ENCODE assay signal across 8 mouse cellular contexts in genomic region chr2:133793293-133793692, GRCm38 (mm10).
DNase-seq lines count a peak whose midpoint lies in the region; ATAC-seq and TF ChIP-seq lines count a peak whose summit lies in the region.

No protein-coding gene starts in this region.

- no peak overlapping the region for H3K27ac ChIP-seq in liver, embryonic 14.5 days

- H3K27me3 ChIP-seq in liver, embryonic 14.5 days (ENCODE audit: control insufficient read depth, insufficient read depth, low read length): no peaks in the 10 kb centered on the region

- peak; percentile 25 for DNase-seq in gastrocnemius, postnatal 10 days
- DNase-seq in gastrocnemius, postnatal 36 days: no peak
- DNase-seq in liver, embryonic 14.5 days (ENCODE audit: low read depth in 3 of 3, low spot score in 3 of 3): no peak
- no peak for DNase-seq in liver
- DNase-seq in adrenal gland, postnatal 36 days: peak; percentile 19 to 22
- DNase-seq in lung, postnatal 10 days: peak; percentile 45

- H3K9me3 ChIP-seq in liver, embryonic 14.5 days (ENCODE audit: control insufficient read depth, low read length): no peaks in the 10 kb centered on the region

- H3K4me1 ChIP-seq in liver, embryonic 14.5 days (replicated peaks; ENCODE audit: control insufficient read depth in 2 of 2, insufficient read depth in 2 of 2, low read length in 1 of 2): no peaks in the 10 kb centered on the region

- H3K4me2 ChIP-seq in liver, embryonic 14.5 days (ENCODE audit: low read depth): no peak overlapping the region

- H3K36me3 ChIP-seq in liver, embryonic 14.5 days (replicated peaks; ENCODE audit: control insufficient read depth, insufficient read depth, low read depth): no peaks in the 10 kb centered on the region

- no peak overlapping the region for H3K4me3 ChIP-seq in liver, embryonic 14.5 days (ENCODE audit: insufficient read depth in 1 of 2, low read depth in 2 of 2, low read length in 2 of 2)

- H3K9ac ChIP-seq in liver, embryonic 14.5 days (replicated peaks): no peak overlapping the region

- 26% methylated on average over 2 of the region's 2 CpGs for WGBS in liver, embryonic 14.5 days (ENCODE audit: insufficient replicate concordance)

- intact Hi-C loops in gastrocnemius, postnatal 36 days (cut with DNase I): loop anchor here (5.0 kb wide), 1 partner anchor 689 kb away; no protein-coding TSS in a partner anchor

- TF ChIP-seq CTCF in liver, embryonic 14.5 days (IDR thresholded peaks at IDR 0.05; ENCODE audit: low read depth): peak; percentile 39; the same call in 1 of the 2 replicates

- no peak for TF ChIP-seq EP300 in liver, embryonic 14.5 days (IDR thresholded peaks at IDR 0.05; ENCODE audit: low read depth)

- ATAC-seq in liver, embryonic 14.5 days (ENCODE audit: insufficient read depth): no peak
- no peak for ATAC-seq in activated CD4-positive, CD25-positive, alpha-beta regulatory T cell, adult 4 months
- ATAC-seq in CD4-positive, CD25-positive, alpha-beta regulatory T cell, adult 4 months: no peak

Comparison
In these comparisons a context has a peak if more than half of its experiments do, and no peak if none do; other contexts are left out.
1. DNase-seq: peak in gastrocnemius, postnatal 10 days (single experiment), adrenal gland, postnatal 36 days (2 of 2) and lung, postnatal 10 days (single experiment); none in gastrocnemius, postnatal 36 days (0 of 2), liver, embryonic 14.5 days (0 of 3) and liver (single experiment).